Mouse (Mus musculus) neural tube, embryonic 13.5 days (tissue): Measurements from ENCODE around the gene Chrdl1. TPM values are rescaled to one million over a fixed set of nuclear protein-coding genes. Genes with fewer than 3 reads are reported as not detected.

Experiments used
- ATAC-seq: fragments of 200-750 bp; cut with Nextera tagmentation; 2 replicates; pipeline ENCODE4 v1.8.0; 2017; ENCODE audit warnings: low read depth, mild to moderate bottlenecking, moderate TSS enrichment, moderate library complexity
- H3K27ac ChIP-seq: fragments of 300-500 bp; sonication (generic); replicated peaks from 2 replicates; pipeline ENCODE4 v1.5.1; 2015; ENCODE audit warnings: moderate library complexity, mild to moderate bottlenecking, inconsistent platforms
- H3K27me3 ChIP-seq: fragments of 300-500 bp; sonication (generic); 2 replicates; pipeline ENCODE4 v1.6.1; 2015; ENCODE audit warnings: mild to moderate bottlenecking, inconsistent platforms
- H3K36me3 ChIP-seq: fragments of 300-500 bp; sonication (generic); 2 replicates; pipeline ENCODE4 v1.6.1; 2015; ENCODE audit warnings: mild to moderate bottlenecking, inconsistent platforms
- H3K4me1 ChIP-seq: fragments of 300-500 bp; sonication (generic); replicated peaks from 2 replicates; pipeline ENCODE4 v1.6.1; 2015; ENCODE audit warnings: inconsistent platforms
- H3K4me2 ChIP-seq: fragments of 300-500 bp; sonication (generic); 2 replicates; pipeline ENCODE4 v1.6.1; 2015; ENCODE audit warnings: inconsistent platforms, mild to moderate bottlenecking, moderate library complexity
- H3K4me3 ChIP-seq: fragments of 300-500 bp; sonication (generic); 2 replicates; pipeline ENCODE4 v1.5.1; 2015; ENCODE audit warnings: mild to moderate bottlenecking, inconsistent platforms
- H3K9ac ChIP-seq: fragments of 300-500 bp; sonication (generic); 2 replicates; pipeline ENCODE4 v1.6.1; 2015; ENCODE audit warnings: moderate library complexity, mild to moderate bottlenecking, inconsistent platforms
- H3K9me3 ChIP-seq: fragments of 300-500 bp; sonication (generic); 2 replicates; pipeline ENCODE4 v1.6.1; 2016; ENCODE audit warnings: inconsistent platforms
- WGBS: fragments of 180-500 bp; shearing (Covaris S2); methylation state at CpG from one replicate; pipeline ENCODE4 v1.1.7; 2015; 5-methylcytosine and 5-hydroxymethylcytosine counted together
- polyA plus RNA-seq: library from polyadenylated mRNA; unstranded; fragments of >200 nt; fragmentation: Nextera tagmentation; extraction: Ambion mirVana; gene quantifications from 2 replicates; pipeline ENCODE4 v1.2.1, GENCODE M21; 2015

Gene Chrdl1
- 1.4 TPM in 2 replicates for polyA plus RNA-seq

DNA sequence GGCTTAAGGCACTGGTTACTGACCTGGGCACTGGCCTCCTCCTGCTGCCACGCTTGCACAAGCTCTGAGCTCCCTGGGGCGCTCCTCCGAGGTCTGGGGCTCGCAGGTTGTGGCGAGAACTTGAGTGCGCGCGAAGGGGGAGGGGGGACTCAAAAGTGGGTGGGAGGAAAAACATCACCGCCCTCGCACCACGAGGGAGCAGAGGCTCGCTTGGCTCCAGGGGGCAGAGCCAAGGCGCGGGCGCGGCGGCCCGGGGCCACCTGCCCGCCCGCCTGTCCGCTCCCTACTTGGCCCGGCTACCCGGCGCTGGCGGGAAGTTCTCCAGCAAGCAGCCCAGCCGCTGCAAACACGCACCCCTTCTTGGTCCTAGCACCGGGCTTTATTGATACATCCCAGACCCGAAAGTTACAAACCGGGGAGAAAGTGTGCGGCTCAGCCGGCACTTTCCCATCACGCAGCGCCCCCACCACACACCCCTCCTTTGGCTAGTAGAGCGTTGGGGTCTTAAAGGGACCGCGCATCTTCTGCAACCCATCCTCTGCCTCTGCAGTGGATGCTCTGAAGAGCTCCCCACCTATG is at the start of gene Chrdl1:
Gene Chrdl1, minus strand, starts transcription at position 472 of the 579 bp plus-strand sequence.
- peak; percentile 71 for ATAC-seq

DNA sequence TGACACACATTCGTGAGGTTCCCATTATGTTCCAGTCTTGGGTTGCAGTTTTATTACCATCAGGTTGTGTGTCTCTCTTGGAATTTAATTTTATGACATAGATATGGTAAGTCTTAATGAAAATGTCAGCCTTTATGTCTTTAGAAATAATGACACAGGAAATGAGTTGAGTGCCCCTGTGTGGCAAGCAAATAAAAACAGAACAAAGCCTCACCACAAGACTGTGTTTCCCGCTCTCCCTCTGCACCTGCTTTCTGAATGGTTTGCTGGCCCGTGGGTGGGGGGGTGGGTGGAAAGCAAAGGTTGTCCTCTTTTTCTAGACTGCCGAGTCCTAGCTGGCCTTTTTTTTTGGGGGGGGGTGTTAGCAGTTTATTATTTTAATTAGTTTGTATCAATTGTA is 48.6 kb upstream of the Chrdl1 start:
- Histone ChIP-seq H3K27me3 (peaks cover 24% of the 10 kb centered on the region; the same call in 1 of the 2 replicates), H3K9me3 (no peaks in the 10 kb centered on the region), H3K27ac (no peak overlapping the region), H3K36me3 (no peaks in the 10 kb centered on the region), H3K4me3 (no peak overlapping the region), H3K4me2 (no peak overlapping the region), H3K9ac (no peak overlapping the region), H3K4me1 (no peaks in the 10 kb centered on the region)
- 25% methylated on average over 4 of the region's 4 CpGs for WGBS
- peak; percentile 77 for ATAC-seq

More for the DNA sequence above, at the start of gene Chrdl1:
- peak within 1 kb of the TSS; percentile 42 for H3K4me3 ChIP-seq
- H3K9ac ChIP-seq: peak within 1 kb of the TSS; percentile 14; the same call in 1 of the 2 replicates
- peaks cover 54% of the 10 kb centered on the region for H3K27me3 ChIP-seq
- 0 out of 2 replicates have a peak, but pooled peaks cover 3% of the 10 kb centered on the region for H3K4me1 ChIP-seq
- no peaks in the 10 kb centered on the region for H3K9me3 ChIP-seq
- WGBS: 21% methylated on average over 36 of the region's 37 CpGs
- peak within 1 kb of the TSS; percentile 66 for H3K4me2 ChIP-seq
- H3K36me3 ChIP-seq: no peaks in the 10 kb centered on the region
- no peak within 1 kb of the TSS for H3K27ac ChIP-seq

DNA sequence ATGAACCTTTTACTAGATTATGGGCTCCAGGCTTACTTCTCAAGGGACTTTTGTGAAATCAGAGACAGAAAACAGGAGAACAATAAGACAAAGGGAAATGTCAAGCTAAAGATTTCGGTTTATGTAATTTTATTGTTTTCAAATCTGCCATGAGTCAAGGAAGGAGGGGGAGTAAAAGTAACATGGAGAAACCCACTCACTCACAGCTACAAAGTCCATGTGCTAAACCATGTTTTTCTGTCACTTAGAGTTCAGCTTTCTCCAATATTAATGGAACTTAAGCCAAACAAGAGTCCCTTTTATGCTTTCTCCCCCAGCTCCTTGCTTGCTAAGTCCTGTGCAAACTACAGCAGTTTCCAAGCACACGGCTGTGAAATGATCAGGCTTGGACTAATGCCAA is 10.5 kb upstream of the Chrdl1 start:
- WGBS: 49% methylated on average over 2 of the region's 2 CpGs
- Histone ChIP-seq H3K27ac (no peak overlapping the region), H3K4me1 (no peaks in the 10 kb centered on the region), H3K4me3 (no peak overlapping the region), H3K27me3 (peaks cover 21% of the 10 kb centered on the region; the same call in 1 of the 2 replicates), H3K9ac (no peak overlapping the region), H3K9me3 (no peaks in the 10 kb centered on the region), H3K4me2 (no peak overlapping the region), H3K36me3 (no peaks in the 10 kb centered on the region)
- ATAC-seq: no peak

GRCm38 (mm10) chrX:143366256-143366959 is 27.7 kb downstream of the Chrdl1 start:
- Histone ChIP-seq H3K9ac (no peak overlapping the region), H3K27ac (no peak overlapping the region), H3K4me1 (no peaks in the 10 kb centered on the region), H3K9me3 (no peaks in the 10 kb centered on the region), H3K36me3 (no peaks in the 10 kb centered on the region), H3K27me3 (no peaks in the 10 kb centered on the region), H3K4me2 (no peak overlapping the region), H3K4me3 (no peak overlapping the region)
- WGBS: 70% methylated on average over 4 of the region's 4 CpGs
- ATAC-seq: no peak

- Histone ChIP-seq H3K4me3 (no peak overlapping the region), H3K27me3 (peaks cover 44% of the 10 kb centered on the region), H3K9ac (no peak overlapping the region), H3K9me3 (no peaks in the 10 kb centered on the region), H3K36me3 (no peaks in the 10 kb centered on the region), H3K4me2 (no peak overlapping the region), H3K4me1 (no peaks in the 10 kb centered on the region), H3K27ac (no peak overlapping the region)
- WGBS: 35% methylated on average over 5 of the region's 5 CpGs
- ATAC-seq: no peak
Observed at GRCm38 (mm10) chrX:143347227-143347626, 46.8 kb downstream of the Chrdl1 start.

GRCm38 (mm10) chrX:143346739-143347138 is 47.3 kb downstream of the Chrdl1 start:
- Histone ChIP-seq H3K9me3 (no peaks in the 10 kb centered on the region), H3K4me3 (no peak overlapping the region), H3K27ac (no peak overlapping the region), H3K27me3 (peaks cover 44% of the 10 kb centered on the region), H3K9ac (no peak overlapping the region), H3K4me2 (no peak overlapping the region), H3K36me3 (no peaks in the 10 kb centered on the region), H3K4me1 (no peaks in the 10 kb centered on the region)
- no peak for ATAC-seq
- WGBS: 33% methylated on average over 3 of the region's 3 CpGs

GRCm38 (mm10) chrX:143344509-143345495 is 49.3 kb downstream of the Chrdl1 start:
- Histone ChIP-seq H3K36me3 (no peaks in the 10 kb centered on the region), H3K9me3 (no peaks in the 10 kb centered on the region), H3K4me2 (no peak overlapping the region), H3K27ac (no peak overlapping the region), H3K27me3 (peaks cover 34% of the 10 kb centered on the region), H3K4me1 (no peaks in the 10 kb centered on the region), H3K9ac (no peak overlapping the region), H3K4me3 (no peak overlapping the region)
- WGBS: 53% methylated on average over 5 of the region's 5 CpGs
- no peak for ATAC-seq

- no peak overlapping the region for H3K4me2 ChIP-seq
- no peak for ATAC-seq
- H3K36me3 ChIP-seq: no peaks in the 10 kb centered on the region
- H3K9ac ChIP-seq: no peak overlapping the region
- H3K9me3 ChIP-seq: no peaks in the 10 kb centered on the region
- H3K4me3 ChIP-seq: no peak overlapping the region
- peaks cover 31% of the 10 kb centered on the region for H3K27me3 ChIP-seq
- no peak overlapping the region for H3K27ac ChIP-seq
- 36% methylated on average over 4 of the region's 4 CpGs for WGBS
- H3K4me1 ChIP-seq: no peaks in the 10 kb centered on the region
Observed at GRCm38 (mm10) chrX:143338156-143338555, 55.9 kb downstream of the Chrdl1 start.

- ATAC-seq: no peak
- no peaks in the 10 kb centered on the region for H3K4me1 ChIP-seq
- H3K9me3 ChIP-seq: no peaks in the 10 kb centered on the region
- no peak overlapping the region for H3K4me2 ChIP-seq
- H3K36me3 ChIP-seq: no peaks in the 10 kb centered on the region
- H3K4me3 ChIP-seq: no peak overlapping the region
- H3K9ac ChIP-seq: no peak overlapping the region
- H3K27me3 ChIP-seq: peaks cover 27% of the 10 kb centered on the region
- no peak overlapping the region for H3K27ac ChIP-seq
- 36% methylated on average over 3 of the region's 3 CpGs for WGBS
Observed at GRCm38 (mm10) chrX:143337561-143337960, 56.5 kb downstream of the Chrdl1 start.

- H3K27ac ChIP-seq: no peak overlapping the region
- H3K36me3 ChIP-seq: no peaks in the 10 kb centered on the region
- H3K4me1 ChIP-seq: no peaks in the 10 kb centered on the region
- no peaks in the 10 kb centered on the region for H3K9me3 ChIP-seq
- no peak overlapping the region for H3K9ac ChIP-seq
- WGBS: 88% methylated on average over 4 of the region's 4 CpGs
- no peak for ATAC-seq
- H3K4me2 ChIP-seq: no peak overlapping the region
- H3K4me3 ChIP-seq: no peak overlapping the region
- peaks cover 27% of the 10 kb centered on the region for H3K27me3 ChIP-seq
Observed at GRCm38 (mm10) chrX:143336661-143337060, 57.4 kb downstream of the Chrdl1 start.

DNA sequence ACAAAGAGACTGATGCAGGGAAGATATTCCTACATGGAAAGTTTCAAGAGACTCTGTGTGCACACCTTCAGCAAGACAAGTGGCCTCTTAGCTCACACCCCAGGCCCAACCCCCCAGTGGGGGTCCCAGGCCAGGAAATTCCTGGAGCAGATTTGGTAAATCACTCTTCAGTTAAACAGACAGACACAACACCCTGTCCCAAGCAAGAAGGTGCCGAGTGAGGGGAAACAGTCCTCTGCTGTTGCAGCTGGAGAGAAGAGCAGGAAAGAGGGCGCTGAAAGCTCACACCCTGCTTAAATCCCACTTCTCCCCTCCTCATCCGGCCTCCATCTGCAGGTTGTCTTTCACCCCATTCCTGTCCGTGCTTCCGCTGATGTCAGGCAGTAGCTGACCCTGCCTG is 58.2 kb downstream of the Chrdl1 start:
- Histone ChIP-seq H3K4me2 (no peak overlapping the region), H3K4me1 (no peaks in the 10 kb centered on the region), H3K4me3 (no peak overlapping the region), H3K27me3 (peaks cover 30% of the 10 kb centered on the region), H3K9me3 (no peaks in the 10 kb centered on the region), H3K9ac (no peak overlapping the region), H3K36me3 (no peaks in the 10 kb centered on the region), H3K27ac (no peak overlapping the region)
- 69% methylated on average over 5 of the region's 5 CpGs for WGBS
- no peak for ATAC-seq

DNA sequence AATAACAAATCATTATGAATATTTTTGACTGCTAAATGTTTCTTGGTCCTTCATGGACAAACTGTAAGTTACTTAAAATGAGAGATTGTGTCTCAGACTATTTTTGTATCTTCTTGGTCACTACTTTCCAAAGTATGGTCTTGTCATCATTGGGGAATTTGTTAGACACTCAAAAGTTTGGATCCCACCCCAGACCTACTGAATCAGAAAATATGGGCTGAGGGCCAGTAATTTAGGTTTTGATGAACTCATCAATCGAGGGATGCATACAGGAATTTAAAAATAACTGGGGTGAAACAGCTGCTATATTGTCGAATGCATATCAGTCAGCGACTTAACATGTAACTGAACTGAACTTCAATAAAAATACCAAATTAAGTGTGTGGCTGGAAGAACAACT is 80.9 kb downstream of the Chrdl1 start:
- Histone ChIP-seq H3K27me3 (peaks cover 11% of the 10 kb centered on the region; the same call in 1 of the 2 replicates), H3K4me1 (no peaks in the 10 kb centered on the region), H3K27ac (no peak overlapping the region), H3K36me3 (no peaks in the 10 kb centered on the region), H3K4me2 (no peak overlapping the region), H3K4me3 (no peak overlapping the region), H3K9me3 (no peaks in the 10 kb centered on the region), H3K9ac (no peak overlapping the region)
- ATAC-seq: no peak
- 84% methylated on average over 3 of the region's 3 CpGs for WGBS
